Mouse (Mus musculus): ENCODE data around the gene Lbx2.
A peak's percentile ranks its signal among the peaks of the same experiment; 100 is the strongest.

Gene Lbx2

DNA sequence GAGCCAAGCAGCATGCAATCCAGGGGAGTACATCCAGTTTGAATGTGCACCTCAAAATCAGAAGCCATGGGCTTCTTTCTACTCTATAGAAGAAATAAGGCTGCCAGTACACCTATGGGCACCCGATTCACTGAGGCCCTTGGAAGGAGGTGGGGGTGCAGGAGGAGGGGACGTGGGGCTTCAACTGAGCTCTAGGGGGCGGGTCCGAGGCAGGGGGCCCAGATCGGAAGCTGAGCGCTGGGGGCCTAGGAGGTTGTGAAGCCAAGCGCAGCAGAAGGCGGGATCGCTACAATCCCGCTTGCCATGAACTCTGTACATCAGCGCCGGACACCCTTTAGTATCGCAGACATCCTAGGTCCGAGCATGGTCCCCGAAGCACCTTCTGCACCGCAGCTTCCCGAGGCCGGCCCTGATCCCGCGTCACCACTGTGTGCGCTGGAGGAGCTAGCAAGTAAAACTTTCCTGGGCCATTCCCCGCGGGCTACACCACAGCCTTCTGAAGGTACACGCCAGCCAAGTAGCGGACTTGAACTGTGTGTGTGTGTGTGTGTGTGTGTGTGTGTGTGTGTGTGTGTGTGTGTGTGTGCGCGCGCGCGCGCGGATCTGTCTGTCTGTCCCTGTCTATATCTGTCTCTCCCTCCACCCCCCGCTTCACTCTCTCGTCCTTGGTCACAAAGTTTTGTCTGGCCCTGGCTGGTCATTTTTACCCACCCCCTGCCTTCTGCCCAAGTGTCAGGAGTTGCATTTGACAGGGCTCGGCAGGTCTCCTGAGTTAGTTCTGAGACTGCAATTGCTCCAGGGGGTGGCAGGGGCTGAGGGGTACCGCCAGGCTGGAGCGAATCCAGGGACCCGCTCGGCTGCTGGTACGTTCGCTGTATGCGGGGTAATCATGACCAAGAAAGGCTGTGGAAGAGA is at the start of gene Lbx2:
Gene Lbx2 (plus strand): TSS at position 247 of the 915 bp plus-strand sequence.
- DNase-seq (ENCODE audit: low spot score) = no peak

- DNase-seq (ENCODE audit: low spot score) = no peak
These were observed 49.0 kb upstream of the Lbx2 start for GRCm38 (mm10) chr6:83037188-83037587.

DNA sequence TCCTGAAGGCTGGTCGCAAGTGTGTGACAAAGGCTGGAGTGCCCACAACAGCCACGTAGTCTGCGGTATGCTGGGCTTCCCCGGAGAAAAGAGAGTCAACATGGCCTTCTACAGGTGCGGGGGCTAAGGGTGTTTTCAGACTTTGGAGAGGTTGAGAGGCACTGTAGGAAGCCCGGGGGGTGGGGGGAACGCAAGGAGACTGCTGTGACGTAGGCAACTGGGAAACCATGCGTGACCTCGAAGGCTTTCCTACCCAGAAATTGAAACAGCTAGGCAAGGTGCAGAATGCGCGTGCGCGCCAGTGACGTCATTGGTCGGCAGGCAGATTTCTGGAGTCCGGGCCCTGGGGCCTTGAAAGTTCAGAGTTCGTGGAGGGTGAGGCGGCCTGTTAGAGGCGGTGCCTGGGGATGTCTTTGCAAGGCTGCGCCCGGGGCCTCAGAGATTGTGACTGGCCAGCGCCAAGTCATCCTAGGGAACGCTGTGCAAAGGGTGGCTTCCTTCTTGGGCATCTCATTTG is 47.6 kb upstream of the Lbx2 start:
- peak; percentile 93 for DNase-seq (ENCODE audit: low spot score)

DNA sequence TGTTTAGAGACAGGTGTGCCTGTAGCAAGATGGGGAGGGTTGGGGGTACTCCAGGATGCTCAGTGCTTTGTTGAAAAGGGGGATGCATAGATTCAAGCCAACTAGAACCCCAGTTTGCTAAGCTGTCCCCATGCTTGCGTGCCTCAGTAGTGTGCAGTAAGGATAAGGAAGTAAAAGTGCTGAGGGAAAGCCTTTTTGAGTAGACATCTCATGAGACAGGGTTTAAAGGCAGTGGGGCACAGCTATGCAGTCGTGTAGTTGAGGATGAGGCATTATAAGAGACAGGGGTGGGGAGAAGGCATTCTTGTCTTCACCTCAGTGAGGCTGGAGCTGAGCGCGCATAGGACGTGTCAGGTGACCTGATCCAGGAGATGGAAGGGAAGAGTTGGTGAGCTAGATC is 45.6 kb upstream of the Lbx2 start:
- no peak for DNase-seq (ENCODE audit: low spot score)

DNA sequence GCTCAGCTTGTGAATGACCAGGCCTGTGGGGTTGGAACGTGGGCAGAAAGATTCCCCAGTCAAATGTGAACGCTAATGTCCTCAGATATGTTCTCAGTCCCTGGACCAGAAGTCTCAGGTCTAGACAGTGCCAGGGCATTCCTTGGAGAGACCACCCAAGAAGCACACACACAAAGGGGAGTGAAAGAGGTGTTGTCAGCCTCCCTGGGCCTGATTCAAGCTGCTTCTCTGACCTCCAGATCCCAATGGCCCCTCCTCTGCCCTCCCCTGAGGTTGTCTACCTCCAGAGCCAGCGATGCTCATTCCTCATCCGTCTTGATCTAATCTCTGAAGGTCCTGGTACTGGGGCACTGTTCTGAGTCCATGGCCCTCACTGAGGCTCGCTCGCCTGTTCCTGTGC is 42.6 kb upstream of the Lbx2 start:
- DNase-seq (ENCODE audit: low spot score) = no peak

DNA sequence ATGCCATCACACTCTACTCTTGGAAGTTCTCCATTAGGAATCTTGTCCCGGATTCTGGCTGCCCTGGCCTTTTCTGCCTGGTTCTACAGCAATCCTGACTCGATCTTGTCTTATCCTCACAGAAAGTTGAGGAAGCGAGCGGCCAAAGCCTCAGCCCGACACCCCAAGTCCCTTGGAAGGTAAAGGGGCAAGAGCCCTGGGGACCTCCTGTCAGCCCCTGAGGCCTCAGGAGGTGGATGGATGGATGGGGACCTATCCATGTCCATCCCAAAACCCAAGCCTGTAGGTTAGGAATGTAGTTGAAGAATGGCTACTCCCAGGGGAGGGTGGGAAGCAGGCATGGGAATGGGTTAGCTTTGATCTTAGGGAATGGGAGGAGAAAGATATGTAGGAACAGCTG is 42.2 kb upstream of the Lbx2 start:
- DNase-seq (ENCODE audit: low spot score) = no peak

DNA sequence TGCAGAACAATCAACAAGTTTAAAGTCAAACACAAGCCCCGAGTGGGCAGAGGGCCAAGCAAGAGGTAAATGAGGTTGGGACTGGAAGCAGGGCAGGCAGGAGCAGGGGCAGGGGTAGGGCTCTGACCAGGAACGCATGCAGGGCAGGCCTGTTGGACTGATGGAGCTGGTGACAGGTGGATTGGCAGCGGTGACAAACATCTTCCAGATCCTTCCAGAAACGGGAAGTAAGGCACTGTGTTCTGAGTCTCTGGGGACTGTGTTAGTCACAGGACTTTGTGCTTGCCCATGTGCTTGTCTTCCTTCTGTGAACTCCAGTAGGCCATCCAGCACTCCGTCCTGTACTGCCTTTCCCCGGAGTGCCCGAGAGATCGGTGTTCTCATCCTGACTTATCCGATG is 41.4 kb upstream of the Lbx2 start:
- DNase-seq (ENCODE audit: low spot score) = no peak

GRCm38 (mm10) chr6:83049367-83049766 is 36.8 kb upstream of the Lbx2 start:
- DNase-seq (ENCODE audit: low spot score) = no peak

GRCm38 (mm10) chr6:83053136-83053960 is 32.8 kb upstream of the Lbx2 start:
- peak; percentile 70 for DNase-seq (ENCODE audit: low spot score)

- peak; percentile 99 for DNase-seq (ENCODE audit: low spot score)
These were observed 31.9 kb upstream of the Lbx2 start, which contains the start of gene Aup1 for GRCm38 (mm10) chr6:83054074-83054851. Aup1 (plus strand) TSS chr6:83054521.

GRCm38 (mm10) chr6:83054871-83055431 is 31.2 kb upstream of the Lbx2 start, which contains the start of gene Htra2:
Htra2 (minus strand) TSS chr6:83055273.
- peak; percentile 50 for DNase-seq (ENCODE audit: low spot score)

DNA sequence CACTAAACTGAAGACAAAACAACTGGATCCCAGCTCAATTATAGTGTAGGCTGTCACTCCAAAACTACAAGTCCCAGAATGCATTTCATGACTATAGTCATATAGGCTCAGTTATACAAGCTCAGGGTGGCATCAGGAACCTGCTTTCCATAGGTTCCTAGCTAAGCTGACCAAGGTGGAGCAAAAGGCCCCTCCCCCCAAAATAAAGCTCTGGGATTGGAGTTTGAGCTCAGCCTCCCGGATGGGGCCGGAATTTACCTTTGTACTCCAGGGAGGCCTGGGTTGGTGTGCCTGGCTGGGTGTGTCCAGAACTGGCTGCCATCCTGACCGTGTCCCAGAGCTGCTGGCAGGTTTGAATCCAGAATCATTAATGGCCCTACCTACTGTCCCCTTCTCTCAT is 28.4 kb upstream of the Lbx2 start, which contains the start of gene Dqx1:
Gene Dqx1 (plus strand): TSS at position 55 of the 400 bp plus-strand sequence.
- no peak for DNase-seq (ENCODE audit: low spot score)

DNA sequence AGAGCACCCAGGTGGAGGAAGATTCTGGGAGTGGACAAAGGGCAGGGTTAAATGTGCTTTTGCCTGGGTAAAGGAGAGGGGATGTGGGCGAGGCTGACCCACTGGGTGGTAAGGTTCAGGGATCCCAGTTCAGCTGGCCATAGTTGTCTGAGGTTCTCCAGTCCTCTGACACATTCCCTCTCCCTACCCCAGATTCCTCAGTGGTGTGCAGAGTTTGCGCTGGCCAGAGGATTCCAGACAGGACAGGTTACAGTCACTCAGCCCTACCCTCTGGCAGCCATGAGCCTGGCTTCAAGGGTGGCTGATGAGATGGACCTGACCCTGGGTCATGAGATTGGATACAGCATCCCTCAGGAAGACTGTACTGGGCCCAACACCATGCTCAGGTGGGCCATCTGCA is 27.4 kb upstream of the Lbx2 start:
- no peak for DNase-seq (ENCODE audit: low spot score)

GRCm38 (mm10) chr6:83065995-83066394 is 20.2 kb upstream of the Lbx2 start:
- DNase-seq (ENCODE audit: low spot score) = no peak

GRCm38 (mm10) chr6:83066441-83066840 is 19.7 kb upstream of the Lbx2 start:
- DNase-seq (ENCODE audit: low spot score) = no peak

- DNase-seq (ENCODE audit: low spot score) = no peak
These were observed 17.9 kb upstream of the Lbx2 start for GRCm38 (mm10) chr6:83068221-83068620.

DNA sequence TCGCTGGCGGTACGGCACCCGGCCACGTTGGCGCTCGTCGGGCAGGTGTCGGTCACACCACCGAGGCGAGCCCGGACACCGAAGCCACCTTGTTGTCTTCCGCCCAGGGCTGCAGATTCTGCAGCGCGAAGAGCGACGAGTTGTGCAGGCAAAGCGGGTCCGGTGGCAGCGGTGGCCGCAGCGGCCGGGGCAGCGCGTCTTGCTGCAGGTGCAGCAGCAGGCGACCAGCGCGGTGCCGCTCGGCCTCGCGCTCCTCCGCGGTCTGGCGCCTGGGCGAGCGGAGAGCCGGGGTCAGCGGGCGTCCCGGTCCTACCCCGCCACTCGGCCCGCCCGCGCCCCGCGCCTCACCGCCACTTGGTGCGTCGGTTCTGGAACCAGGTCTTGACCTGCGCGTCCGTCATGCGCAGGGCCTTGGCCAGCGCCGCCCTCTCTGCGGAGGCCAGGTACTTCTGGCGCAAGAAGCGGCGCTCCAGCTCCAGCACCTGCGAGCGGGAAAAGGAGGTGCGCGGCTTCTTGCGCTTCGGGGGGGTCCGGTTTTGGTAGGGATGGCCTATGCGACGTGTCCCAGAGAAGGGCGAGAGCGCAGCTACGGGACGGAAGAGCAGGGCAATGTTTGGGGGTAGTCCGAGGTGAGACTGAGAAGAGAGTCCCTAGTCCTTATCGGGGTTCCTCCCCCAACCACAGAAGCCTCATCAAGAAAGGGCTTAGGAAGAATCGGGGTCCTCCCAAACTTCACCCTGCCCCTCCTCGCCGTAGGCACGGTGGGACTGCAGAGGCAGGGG is 17.3 kb upstream of the Lbx2 start:
- no peak for DNase-seq (ENCODE audit: low spot score)

DNA sequence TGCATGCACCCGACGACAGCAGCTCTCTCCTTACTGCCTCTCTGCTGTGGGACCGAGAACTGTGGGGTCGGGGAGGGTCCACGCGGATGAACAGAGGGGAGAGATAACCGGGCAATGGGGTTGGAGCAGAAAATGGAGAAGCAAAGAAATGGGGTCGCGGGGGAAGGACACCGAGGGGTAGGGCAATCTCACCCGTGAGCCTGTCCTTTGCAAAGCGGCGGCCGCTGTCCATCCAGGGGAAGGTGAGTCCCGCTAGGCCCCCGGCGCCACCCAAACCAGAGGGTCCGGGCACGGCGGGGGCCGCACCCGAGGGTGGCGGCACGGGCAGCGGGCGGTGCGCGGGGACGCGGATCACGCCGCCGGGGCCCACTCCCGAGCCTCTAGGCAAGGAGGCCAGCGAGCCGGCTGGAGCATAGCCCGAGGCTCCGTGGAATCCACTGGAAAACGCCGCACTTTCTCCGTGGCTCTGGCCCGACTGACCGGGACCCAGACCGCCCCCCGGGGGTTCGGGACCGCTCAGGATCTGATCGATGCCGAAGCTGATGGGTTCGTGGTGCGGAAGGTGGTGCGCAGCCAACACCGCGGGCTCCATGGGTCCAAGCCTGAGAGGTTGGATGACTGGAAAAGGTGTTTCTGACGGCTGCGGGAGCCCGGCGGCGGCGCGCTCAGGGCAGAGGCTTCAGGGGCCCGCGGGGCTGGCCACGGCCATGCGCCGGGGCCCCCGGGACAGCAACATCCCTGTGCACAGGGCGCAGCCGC is 16.5 kb upstream of the Lbx2 start:
- no peak for DNase-seq (ENCODE audit: low spot score)

GRCm38 (mm10) chr6:83070247-83070310 is 16.1 kb upstream of the Lbx2 start, which contains the start of gene Tlx2:
Tlx2 (minus strand) TSS chr6:83070293.
- DNase-seq (ENCODE audit: low spot score) = no peak

Measured in embryo, embryonic 10 days (tissue).